Mouse (Mus musculus) CD4-positive, CD25-positive, alpha-beta regulatory T cell, adult 2 months (primary cell): ENCODE measurements around the gene Sptbn1.

Experiments used
- DNase-seq: peaks from one replicate; pipeline ENCODE4 v3.0.0-alpha.2; 2012; ENCODE audit warnings: low read depth, low spot score

Sptbn1 gene

DNA sequence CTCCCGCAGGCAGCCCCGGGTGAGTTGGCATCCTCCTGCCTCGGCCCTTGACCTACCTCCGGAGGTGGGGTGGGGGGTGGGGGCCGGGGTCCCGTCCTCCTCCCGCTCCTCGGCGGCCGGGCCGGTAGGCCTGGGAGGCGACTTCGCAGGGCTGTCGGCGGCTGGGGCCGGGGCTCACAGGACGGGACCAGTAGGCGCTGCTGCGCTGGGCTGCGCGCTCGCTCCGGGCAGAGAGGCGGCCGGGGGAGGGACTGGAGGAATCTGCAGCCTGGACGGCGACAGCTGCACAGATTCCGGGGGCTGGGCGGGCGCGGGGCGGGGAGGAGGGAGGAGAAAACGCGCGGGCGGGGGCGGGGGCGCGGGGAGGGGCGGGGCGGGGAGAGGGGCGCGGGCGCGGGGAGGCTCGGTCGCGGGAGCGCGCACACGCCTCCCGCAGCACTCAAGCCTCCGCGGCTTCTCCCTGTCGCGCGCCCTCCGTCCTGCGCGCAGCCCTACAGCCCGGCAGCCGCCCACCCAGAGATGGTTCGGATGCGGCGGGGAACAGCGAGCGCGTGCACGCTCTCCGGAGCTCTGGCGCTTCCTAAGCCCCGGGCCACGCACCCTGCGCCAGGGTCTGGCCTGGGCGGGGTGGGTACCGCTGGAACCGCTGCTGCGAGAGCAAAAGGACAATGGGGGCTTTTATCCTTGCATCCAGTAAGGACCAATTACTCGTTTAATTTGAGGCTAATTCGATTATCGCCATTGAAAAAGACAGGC is at the start of gene Sptbn1:
Gene Sptbn1, minus strand, starts transcription at position 284 of the 756 bp plus-strand sequence.
- DNase-seq: peak; percentile 55

DNA sequence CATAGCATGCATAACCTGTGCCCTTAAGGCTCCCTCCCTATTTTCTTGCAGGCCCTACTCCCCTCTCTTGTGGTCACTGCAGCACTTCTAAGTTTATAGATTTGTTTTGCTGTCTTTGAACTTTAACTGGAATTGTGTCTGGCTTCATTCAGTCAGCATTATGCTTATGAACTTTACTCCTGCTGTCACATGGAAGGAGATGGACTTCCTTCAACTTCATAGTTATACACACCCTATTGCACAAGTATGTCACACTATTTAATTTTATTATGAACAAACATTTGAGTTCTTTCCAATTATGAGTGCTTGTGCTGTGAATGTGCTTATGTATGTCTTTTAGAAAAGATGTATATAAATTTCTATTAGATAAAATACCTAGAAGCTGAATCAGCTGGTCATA is 26.3 kb upstream of the Sptbn1 start:
- DNase-seq: no peak

DNA sequence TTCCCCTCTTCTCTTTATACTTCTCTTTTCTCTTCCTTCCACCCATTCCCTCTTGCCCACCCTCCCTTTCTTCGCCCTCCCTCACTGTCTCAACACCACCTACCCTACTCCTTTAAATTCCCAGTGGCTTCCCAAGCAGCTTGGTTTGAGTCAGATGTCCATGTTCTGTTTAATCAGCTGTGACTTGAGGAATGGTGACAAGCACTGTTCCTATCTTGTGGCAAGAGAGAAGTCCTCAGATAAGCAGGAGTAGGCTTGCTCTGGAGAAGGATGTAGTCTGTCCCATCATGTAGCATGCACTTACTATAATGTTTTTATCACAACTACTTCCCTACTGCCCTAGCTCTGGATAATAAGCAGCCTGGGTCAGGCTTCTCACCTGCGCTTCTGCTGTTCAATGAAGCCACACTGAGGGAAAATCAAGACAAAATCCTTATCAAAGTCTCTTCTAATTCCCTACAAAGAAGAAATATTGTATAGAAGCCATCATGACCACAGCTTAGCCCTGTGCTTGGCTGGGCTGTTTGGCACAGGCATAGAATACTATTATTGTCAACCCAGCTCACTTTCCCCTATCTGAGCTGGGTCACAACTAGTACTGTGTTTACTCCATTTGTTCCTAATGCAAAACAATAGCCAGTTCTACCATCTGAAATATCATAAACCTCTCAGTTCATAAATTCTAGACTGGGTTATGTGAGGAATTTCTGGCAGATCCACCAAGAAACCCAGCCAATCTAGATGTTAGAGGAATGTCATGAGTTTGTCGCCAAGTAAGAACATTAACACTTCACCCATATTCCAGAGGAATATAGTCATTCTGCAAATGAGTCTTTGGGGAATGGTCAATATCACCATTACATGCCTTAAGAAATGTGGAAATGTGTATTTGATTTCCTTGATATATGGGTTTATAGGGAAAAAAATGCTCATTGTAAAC is 24.5 kb upstream of the Sptbn1 start:
- no peak for DNase-seq

DNA sequence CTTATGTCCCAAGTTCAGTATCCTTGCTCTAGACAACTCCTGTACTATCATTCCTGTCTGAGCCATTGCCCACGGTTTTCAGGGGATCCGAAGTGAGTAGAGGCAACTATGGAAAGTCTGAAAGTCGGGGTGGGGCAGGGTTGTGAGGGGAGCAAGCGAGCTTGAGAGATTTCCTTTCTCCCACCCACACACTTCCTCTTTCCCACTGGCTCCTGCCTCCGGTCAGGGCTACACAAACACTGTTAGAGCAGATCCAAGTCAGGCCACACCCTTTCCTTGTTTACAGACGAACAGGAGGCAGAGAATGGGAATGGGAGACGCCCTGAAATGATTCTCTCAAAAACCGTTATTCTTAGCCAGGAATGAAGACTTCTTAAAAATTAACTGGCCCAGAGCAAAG is 23.2 kb upstream of the Sptbn1 start:
- DNase-seq: no peak

DNA sequence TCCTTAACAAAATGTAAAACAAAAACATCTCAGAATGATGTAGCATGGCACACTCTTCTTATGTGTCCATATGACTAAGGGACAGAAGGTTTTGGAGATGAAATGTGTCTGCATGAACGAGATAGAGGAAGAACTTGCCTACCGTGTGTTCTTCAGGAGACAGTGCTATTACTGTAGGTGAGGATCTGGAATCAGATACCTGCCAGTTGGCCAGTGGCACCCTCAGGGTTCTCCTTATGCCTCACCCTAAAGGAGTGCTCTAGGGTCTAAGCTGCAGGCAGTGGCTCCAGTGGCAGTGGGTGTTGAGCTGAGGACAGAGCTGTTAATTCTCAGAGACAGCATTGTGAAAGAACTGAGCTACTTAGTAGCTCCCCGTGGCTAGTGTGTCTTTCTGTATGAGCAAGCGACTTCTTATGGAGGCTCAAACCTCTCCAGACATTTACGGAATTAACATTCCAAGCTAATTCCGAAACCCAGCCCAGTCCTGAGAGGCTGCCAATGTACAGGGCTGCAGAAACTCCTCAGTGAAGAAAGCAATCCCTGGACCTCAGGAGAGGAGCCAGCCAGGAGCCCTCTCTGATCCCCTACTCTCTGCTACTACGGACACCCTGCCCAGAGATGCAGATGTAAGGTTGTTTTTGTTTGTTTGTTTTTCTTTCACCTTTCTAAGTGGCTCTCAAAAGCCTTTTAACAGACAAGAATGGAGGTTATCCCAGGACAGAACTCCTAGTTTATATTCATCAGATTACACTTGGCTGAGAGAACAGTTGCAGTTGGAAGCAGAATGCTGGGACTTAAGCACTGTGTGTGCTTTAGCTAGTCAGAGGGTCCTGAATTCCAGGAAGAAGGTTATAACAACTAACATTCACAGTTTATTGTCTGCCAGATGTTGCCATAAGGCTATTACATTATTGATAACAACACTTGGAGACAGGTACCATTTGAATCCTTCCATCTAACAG is 21.8 kb upstream of the Sptbn1 start:
- DNase-seq: no peak

DNA sequence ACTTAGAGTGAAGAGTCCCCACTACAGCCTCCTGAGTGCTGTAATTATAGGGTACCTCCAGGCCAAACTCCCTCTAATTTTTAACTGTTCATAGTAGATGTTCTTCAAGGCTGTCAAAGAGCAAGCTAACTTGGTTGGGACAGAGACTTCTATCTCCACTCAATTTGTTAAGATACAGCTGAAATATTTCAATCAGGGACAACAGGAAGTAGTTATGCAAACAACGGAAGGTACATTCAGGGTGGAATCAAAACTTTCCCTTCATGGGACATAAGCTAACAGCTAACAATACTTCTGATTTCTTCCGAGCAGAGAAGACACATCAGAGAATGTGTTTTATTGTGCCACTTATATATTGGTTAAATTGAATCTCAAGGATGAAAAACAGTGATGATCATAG is 20.1 kb upstream of the Sptbn1 start:
- DNase-seq: no peak

DNA sequence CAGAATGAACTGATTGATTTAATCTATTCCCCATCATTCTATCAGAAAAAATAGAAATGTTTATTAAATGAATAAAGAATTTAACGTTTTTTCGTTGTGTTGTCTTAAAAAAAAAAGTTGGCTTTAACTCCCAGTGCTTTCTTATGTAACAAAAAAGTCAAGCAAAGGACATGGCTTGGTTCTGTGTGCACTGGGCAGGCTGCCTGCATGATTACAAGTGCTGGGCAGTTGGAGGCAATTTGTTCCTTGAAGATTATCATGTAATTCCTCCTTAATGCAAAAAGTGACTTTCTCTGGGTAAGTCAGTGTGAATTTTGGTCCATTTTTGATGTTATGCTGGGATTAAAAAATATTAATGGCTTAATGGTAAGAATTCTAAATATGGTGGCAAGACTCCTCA is 15.7 kb upstream of the Sptbn1 start:
- no peak for DNase-seq

DNA sequence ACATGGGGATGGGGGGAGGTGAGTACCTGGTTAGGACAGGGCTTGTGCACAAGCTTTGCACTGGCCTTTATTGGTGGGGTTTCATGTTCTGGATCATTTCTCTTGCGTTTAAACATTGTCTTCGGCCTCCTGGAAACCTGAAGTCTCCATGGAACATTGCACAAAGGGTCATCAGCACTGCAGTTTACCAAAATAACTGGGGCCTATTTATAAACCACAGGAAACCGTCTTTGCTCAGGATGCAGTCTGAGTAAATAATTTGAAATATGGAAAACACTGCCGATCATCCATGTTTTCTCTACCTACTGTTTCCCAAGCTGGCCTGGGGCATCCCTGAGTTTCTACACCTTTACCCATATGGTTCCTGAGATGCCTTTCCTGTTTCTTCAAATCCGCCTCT is 13.1 kb upstream of the Sptbn1 start:
- DNase-seq: no peak

DNA sequence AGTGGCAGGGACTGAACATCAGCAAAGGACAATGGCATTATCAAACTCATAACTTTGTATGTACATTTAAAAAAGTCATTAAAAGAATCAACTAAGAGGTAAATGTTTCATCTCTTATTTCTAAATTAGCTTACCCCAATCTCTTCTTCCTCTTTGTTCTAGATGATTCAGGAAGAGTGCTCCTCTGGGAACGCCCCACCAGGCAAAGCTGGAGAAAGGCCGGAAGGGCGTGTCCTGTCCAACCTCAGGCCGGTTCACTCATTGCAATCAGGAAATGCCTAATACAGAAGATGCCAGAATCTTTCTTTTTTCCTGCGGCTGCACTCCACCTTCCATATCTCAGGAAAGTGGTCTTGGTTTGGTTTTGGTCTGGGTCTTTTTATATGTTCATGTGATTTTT is 11.3 kb upstream of the Sptbn1 start:
- DNase-seq: no peak

DNA sequence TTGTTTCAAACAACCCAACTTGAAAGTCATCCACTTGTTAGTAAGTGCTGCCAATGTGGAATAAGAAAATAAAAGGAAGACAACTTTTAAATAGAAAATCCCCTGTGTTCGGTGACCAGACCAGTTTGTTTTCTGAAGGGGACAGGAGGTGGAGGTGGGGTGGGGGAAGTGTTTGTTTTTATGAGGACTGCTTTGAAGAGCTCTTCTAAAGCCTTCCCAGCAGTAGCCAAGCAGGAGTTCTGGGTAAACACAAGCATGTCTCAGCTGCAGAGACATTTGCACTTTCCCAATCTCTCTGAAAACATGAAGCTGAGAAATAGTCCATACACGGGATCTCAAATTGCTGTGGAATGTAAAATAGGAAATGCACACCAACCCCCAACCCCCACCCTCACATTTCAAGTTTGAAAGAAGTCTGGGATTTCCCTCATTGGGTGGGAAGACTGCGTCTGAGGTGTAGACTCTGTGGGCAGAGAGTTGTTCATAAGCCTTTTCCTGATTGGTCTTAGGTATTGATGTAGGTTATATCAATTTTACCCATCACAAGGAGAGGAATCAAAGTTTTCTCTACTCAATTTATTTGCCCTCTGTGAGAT is 7.6 kb upstream of the Sptbn1 start:
- DNase-seq: no peak

DNA sequence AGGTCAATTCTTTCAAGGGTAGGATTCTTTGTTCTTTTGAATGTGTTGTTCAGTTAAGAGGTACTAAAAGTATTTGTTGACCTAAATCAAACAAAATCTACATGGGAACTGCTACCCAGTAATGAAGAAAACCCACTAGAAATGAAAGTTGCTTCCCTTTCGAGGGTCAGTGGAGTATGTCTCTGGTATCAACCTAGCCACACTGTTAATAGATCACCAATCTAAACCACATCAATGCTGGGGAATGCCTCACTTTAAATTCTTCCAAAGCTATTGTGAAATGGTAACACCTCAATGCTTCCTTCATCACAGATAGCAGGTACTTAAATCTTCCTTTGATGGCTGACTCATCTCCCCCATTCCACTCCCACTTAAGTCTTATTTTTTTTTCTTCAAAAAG is 1.5 kb upstream of the Sptbn1 start:
- peak; percentile 2 for DNase-seq

DNA sequence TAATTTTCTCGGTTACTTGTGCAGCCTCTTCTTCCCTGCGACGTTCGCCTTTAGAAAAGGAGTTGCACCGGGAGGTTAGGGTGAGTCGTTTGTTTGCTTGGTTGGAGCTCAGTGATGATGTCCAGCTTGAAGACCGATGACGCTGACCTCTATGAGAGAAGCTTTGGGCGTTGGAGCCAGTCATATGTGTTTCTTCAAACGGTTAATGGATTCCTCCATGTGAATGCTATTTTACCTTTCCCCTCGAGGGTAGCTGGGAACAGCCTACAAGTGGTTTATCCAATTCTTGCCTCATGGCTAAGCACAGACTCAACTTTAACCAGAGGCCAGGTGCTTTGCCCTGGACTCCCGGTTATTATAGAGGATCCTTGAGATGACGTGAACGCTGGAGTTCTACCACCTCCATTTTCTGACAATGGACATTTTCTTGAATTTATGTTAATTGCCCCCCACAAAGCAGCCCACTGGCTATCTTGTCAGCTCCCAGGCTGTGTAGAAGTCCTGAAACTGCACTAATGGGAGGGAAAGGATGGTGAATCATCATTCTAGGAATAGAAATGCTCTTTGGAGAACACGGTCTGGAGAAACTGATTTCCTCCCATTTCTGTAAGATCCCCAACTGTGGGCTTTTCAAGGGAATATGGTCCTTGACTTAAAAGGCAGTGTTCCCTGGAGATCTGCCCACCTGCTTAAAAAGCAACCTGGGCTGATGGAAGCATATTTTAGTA is 837 bp upstream of the Sptbn1 start:
- no peak for DNase-seq

DNA sequence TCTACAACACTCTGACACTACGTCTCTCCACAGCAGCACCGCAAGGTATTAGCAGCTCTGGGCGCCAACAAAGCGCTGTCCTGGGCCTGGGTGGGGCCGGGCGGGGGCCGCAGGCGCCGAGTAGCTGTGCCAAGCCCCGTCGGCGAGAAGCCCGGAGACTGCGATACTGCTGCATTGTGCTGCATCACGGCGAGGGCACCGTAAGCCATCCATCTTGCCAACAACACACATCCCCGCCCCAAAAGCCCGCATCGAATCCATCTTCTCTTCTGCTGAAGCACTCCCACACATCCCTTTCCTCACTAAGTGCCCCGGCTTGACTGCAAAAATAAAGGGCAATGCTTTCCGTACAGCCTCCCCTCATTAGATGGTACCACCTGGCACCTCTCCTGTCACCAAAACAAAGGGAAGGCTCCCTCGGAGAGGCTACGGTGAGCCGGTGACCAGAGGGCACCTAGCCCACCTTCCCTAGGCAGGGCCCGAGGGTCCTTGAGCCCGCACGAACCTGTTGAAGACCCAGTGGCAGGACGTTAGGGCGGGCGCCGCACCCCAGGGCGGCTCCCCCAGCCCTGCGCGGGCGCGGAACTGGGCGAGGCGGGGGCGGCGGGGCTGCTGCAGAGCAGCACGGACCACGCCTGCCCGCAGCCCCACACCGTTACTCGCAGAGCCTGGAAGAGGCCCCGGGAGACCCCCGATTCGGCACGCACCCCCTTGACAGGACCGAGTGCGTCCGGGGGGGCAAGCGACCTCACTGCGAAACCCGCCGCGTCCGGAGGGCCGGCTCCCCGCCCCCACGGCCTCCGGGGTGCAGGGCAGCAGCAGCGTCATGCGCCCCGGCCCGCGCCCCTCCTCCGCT is 711 bp downstream of the Sptbn1 start:
- DNase-seq: peak; percentile 39

DNA sequence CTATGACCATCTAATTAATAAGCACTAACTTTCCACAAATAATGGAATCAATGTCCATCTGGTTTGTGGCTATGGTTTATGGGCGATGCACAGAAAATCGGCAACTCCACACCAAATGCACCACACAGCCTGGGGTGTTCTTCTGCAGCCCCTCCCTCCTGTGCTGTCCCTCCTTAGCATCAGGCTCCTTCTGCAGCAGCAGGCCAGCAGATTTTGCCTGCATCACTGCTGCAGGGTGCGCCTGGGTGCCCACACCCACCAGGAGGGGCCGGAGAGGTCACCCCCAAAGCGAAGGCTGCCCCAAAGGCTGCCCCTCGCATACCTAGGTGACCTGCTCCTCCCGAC is 1.3 kb downstream of the Sptbn1 start:
- DNase-seq: no peak

DNA sequence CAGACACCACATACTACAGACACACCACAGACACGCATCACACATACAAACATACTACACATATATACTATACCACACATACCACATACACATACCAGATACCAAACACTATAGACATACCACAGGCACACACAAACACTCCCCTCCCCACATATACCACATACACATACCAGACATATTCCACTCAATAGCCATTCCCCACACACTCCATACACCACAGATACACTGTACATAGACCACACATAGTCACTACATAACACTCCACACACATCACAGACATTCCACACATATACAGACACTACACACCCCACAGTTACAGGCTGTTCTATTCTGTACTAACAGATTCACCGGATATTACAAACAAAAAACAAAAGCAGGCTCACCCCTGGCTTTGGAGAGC is 2.3 kb downstream of the Sptbn1 start:
- DNase-seq: no peak

DNA sequence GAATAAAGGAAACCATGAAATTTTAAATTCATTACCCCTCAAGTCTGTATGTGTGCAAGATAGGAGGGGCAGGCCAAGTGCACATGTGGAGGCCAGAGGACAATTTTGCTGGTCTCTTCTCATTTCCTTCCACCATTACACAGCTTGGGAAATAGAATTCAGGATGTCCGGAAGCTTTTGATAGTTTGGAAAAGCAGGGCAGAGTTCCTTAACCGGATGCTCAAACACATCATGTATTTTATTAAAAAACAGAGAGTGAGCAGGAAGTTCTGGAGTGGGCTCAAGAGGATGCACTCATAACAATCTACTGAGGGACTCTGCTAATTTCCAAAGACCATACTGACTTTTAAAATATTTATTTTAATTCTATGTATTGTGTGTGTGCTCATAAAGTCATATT is 4.3 kb downstream of the Sptbn1 start:
- DNase-seq: no peak

DNA sequence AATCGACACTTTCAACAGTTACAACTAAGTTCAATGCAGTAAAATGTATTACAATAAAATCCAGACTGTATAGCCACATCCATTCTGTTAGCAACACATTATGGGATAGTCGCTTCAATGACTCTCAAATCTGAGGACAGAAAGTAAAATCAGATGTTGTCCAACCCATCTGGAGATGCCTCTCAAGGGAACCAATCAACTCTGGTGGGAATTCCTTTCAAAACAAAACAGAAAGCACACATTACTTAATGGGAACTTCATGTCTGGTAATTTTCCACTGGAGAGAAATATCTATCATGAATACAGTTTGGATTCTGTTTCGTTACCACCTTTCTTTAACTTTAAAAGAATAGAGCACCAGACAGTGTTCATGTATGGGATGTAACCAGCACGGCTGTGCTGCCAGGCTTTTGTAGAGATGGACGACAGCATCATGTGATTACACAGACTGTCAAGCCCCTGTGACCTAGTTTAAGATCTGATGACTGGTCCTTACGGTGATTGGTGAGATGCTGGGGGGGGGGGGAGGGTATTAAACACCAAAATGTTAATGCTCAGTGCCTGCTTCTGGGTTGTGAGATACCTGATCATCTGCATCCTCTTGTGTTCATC is 9.1 kb downstream of the Sptbn1 start:
- DNase-seq: no peak

DNA sequence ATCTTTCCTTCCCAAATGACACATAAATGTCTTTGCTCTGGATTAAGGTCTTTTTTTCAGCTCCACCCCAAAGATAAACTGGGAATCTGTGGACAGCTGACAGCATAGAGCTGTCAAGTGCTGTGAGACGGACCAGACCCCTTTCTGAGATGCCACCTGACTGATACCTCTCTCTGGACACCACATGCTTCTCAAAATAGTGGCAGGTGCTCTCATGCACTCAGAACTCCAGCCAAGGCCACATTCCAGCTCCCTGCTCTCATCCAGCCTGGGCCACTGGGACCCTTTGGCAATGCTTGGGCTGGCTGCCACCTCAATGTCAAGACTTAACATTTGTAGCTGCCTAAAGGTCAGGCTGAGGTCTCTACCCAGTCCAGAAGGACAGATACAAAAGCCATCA is 10.2 kb downstream of the Sptbn1 start:
- no peak for DNase-seq

DNA sequence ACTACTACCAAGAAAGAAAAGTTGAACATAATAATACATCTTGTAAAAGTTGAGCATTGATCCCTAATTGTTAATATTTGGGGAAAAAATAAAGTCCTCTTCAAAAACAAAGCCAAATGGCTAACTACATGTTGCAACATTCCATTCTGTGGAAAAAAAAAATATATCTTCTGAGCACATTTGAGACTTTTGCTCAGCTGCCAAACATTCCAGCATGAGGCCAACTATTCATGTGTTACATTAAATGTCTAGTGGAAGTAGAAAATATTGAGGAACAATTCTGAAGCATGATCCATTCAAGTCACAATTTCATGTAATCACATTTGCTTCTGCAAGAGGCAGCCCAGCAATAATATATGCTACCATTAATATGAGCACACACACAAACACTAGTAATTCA is 10.9 kb downstream of the Sptbn1 start:
- DNase-seq: no peak
